Mouse (Mus musculus) sigmoid colon, adult 10 weeks (tissue): ENCODE data around the gene Olfr1494. TPM values are rescaled to one million over a fixed set of nuclear protein-coding genes. Genes with fewer than 3 reads are reported as not detected.

ENCODE experiments used
- polyA plus RNA-seq: library from polyadenylated mRNA; stranded (reverse); fragments of 350-450 nt; fragmentation: Illumina TruSeq; extraction: RNeasy Lipid Tissue Mini Kit (QIAGEN cat#74804); gene quantifications from one replicate; pipeline ENCODE4 v1.2.3, GENCODE M21; 2014; ENCODE audit warnings: low read depth, low replicate concordance

The Olfr1494 gene
- not detected for polyA plus RNA-seq

GRCm38 (mm10) chr19:13739428-13739827, at the start of gene Olfr1494:
Gene Olfr1494, plus strand, starts transcription at chr19:13739728.

GRCm38 (mm10) chr19:13696968-13697367, 42.6 kb upstream of the Olfr1494 start, which contains the start of gene Olfr1491:
Gene Olfr1491, plus strand, starts transcription at chr19:13697268.

GRCm38 (mm10) chr19:13722978-13723377, 16.6 kb upstream of the Olfr1494 start, which contains the start of gene Olfr1493-ps1:
Gene Olfr1493-ps1, plus strand, starts transcription at chr19:13723278.

GRCm38 (mm10) chr19:13764306-13764705, 24.8 kb downstream of the Olfr1494 start, which contains the start of gene Olfr1495:
Gene Olfr1495, plus strand, starts transcription at chr19:13764606.

GRCm38 (mm10) chr19:13777578-13777977, 38.0 kb downstream of the Olfr1494 start, which contains the start of gene Olfr1496:
Gene Olfr1496, plus strand, starts transcription at chr19:13777878.

DNA sequence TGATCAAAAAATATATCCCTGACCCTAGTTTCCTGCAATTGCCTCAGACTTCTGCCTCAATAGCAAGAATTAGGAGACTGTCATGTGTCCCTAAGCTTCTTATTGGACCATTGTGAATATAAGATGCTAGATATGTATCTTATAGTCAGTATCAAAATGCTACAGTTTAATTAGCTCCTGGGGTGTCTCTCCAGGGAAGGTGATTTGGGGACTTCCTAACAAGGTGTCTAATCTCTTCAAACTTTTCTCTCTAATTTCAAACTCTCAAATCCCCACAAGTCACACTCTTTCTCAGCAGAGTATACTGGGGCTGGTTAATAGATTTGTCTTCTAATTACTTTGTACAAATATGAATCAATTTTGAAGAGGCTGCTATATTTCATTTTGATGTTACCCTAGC, 58.6 kb downstream of the Olfr1494 start, which contains the start of gene Olfr1497:
Olfr1497 (minus strand) TSS at position 101 of the 400 bp plus-strand sequence.

Other genes starting within 250 kb of the Olfr1494 start
- gene Olfr1477, start 239.2 kb upstream of the Olfr1494 start, polyA plus RNA-seq, result not detected
- not detected for gene Olfr1480, start 211.8 kb upstream of the Olfr1494 start, polyA plus RNA-seq
- not detected for gene Olfr1484, start 156.2 kb upstream of the Olfr1494 start, polyA plus RNA-seq
- gene Olfr1487, start 122.4 kb upstream of the Olfr1494 start, polyA plus RNA-seq, result not detected
- gene Olfr1489, start 108.1 kb upstream of the Olfr1494 start, polyA plus RNA-seq, result not detected
- gene Olfr1490, start 88.6 kb upstream of the Olfr1494 start, polyA plus RNA-seq, result not detected
- not detected for gene Olfr1491, start 42.5 kb upstream of the Olfr1494 start, polyA plus RNA-seq
- gene Olfr1493-ps1, start 16.4 kb upstream of the Olfr1494 start, polyA plus RNA-seq, result not detected
- gene Olfr1495, start 24.9 kb downstream of the Olfr1494 start, polyA plus RNA-seq, result not detected
- gene Olfr1496, start 38.1 kb downstream of the Olfr1494 start, polyA plus RNA-seq, result not detected
- gene Olfr1497, start 58.5 kb downstream of the Olfr1494 start, polyA plus RNA-seq, result not detected
- gene Olfr1499, start 79.7 kb downstream of the Olfr1494 start, polyA plus RNA-seq, result not detected
- gene Olfr1500, start 90.8 kb downstream of the Olfr1494 start, polyA plus RNA-seq, result not detected
- not detected for gene Olfr1501, start 111.0 kb downstream of the Olfr1494 start, polyA plus RNA-seq
- gene Olfr1502, start 122.1 kb downstream of the Olfr1494 start, polyA plus RNA-seq, result not detected
- gene Olfr1504, start 158.2 kb downstream of the Olfr1494 start, polyA plus RNA-seq, result not detected
- not detected for gene Olfr1505, start 173.8 kb downstream of the Olfr1494 start, polyA plus RNA-seq